Mouse (Mus musculus): Measurements from ENCODE around the gene Dennd2d. TPM values are rescaled to one million over a fixed set of nuclear protein-coding genes. Genes with fewer than 3 reads are reported as not detected.
A peak's percentile ranks its signal among the peaks of the same experiment; 100 is the strongest.

Gene Dennd2d
- 3.8 and 5.4 TPM in 2 replicates for polyA plus RNA-seq (2015; fragmentation: Nextera tagmentation; extraction: Ambion mirVana)

GRCm38 (mm10) chr3:106482281-106483081, at the start of gene Dennd2d:
Dennd2d (plus strand) TSS chr3:106482405.
- WGBS: 1% methylated on average over 39 of the region's 44 CpGs
- H3K27me3 ChIP-seq: peaks cover 19% of the 10 kb centered on the region
- H3K4me2 ChIP-seq: peak within 1 kb of the TSS; percentile 94
- H3K4me1 ChIP-seq: peaks cover 4% of the 10 kb centered on the region; the same call in 1 of the 2 replicates
- H3K9me3 ChIP-seq: no peaks in the 10 kb centered on the region
- ATAC-seq (ENCODE audit: insufficient number of reproducible peaks, insufficient read depth, low FRiP score, low TSS enrichment, low read depth): peak; percentile 63; the same call in 1 of the 2 replicates
- peak within 1 kb of the TSS; percentile 77 for H3K9ac ChIP-seq
- H3K27ac ChIP-seq: no peak within 1 kb of the TSS
- peak within 1 kb of the TSS; percentile 62 for H3K4me3 ChIP-seq
- H3K36me3 ChIP-seq: no peaks in the 10 kb centered on the region

GRCm38 (mm10) chr3:106448571-106448970, 33.6 kb upstream of the Dennd2d start:
- no peak overlapping the region for H3K4me3 ChIP-seq
- no peaks in the 10 kb centered on the region for H3K36me3 ChIP-seq
- ATAC-seq (ENCODE audit: insufficient number of reproducible peaks, insufficient read depth, low FRiP score, low TSS enrichment, low read depth): no peak
- no peak overlapping the region for H3K27ac ChIP-seq
- no peaks in the 10 kb centered on the region for H3K9me3 ChIP-seq
- H3K9ac ChIP-seq: no peak overlapping the region
- H3K27me3 ChIP-seq: no peaks in the 10 kb centered on the region
- H3K4me1 ChIP-seq: no peaks in the 10 kb centered on the region
- no peak overlapping the region for H3K4me2 ChIP-seq

- Histone ChIP-seq H3K4me1 (no peaks in the 10 kb centered on the region), H3K27me3 (no peaks in the 10 kb centered on the region), H3K27ac (no peak overlapping the region), H3K9me3 (no peaks in the 10 kb centered on the region), H3K4me3 (no peak overlapping the region), H3K4me2 (no peak overlapping the region), H3K36me3 (no peaks in the 10 kb centered on the region), H3K9ac (no peak overlapping the region)
- no peak for ATAC-seq (ENCODE audit: insufficient number of reproducible peaks, insufficient read depth, low FRiP score, low TSS enrichment, low read depth)
Observed at GRCm38 (mm10) chr3:106448995-106449394, 33.2 kb upstream of the Dennd2d start.

- Histone ChIP-seq H3K4me2 (no peak overlapping the region), H3K9ac (no peak overlapping the region), H3K27ac (no peak overlapping the region), H3K9me3 (no peaks in the 10 kb centered on the region), H3K4me3 (no peak overlapping the region), H3K27me3 (no peaks in the 10 kb centered on the region), H3K4me1 (no peaks in the 10 kb centered on the region), H3K36me3 (no peaks in the 10 kb centered on the region)
- ATAC-seq (ENCODE audit: insufficient number of reproducible peaks, insufficient read depth, low FRiP score, low TSS enrichment, low read depth): no peak
- WGBS: 79% methylated on average over 4 of the region's 4 CpGs
Observed at GRCm38 (mm10) chr3:106449567-106449966, 32.6 kb upstream of the Dennd2d start.

- H3K36me3 ChIP-seq: no peaks in the 10 kb centered on the region
- 74% methylated on average over 4 of the region's 4 CpGs for WGBS
- no peak overlapping the region for H3K4me2 ChIP-seq
- ATAC-seq (ENCODE audit: insufficient number of reproducible peaks, insufficient read depth, low FRiP score, low TSS enrichment, low read depth): no peak
- no peaks in the 10 kb centered on the region for H3K27me3 ChIP-seq
- no peaks in the 10 kb centered on the region for H3K9me3 ChIP-seq
- H3K27ac ChIP-seq: no peak overlapping the region
- H3K4me1 ChIP-seq: no peaks in the 10 kb centered on the region
- no peak overlapping the region for H3K4me3 ChIP-seq
- no peak overlapping the region for H3K9ac ChIP-seq
Observed at GRCm38 (mm10) chr3:106452616-106453015, 29.6 kb upstream of the Dennd2d start.

GRCm38 (mm10) chr3:106457298-106457869, 24.8 kb upstream of the Dennd2d start:
- no peaks in the 10 kb centered on the region for H3K36me3 ChIP-seq
- no peaks in the 10 kb centered on the region for H3K9me3 ChIP-seq
- H3K27me3 ChIP-seq: no peaks in the 10 kb centered on the region
- WGBS: 79% methylated on average over 2 of the region's 2 CpGs
- H3K4me2 ChIP-seq: no peak overlapping the region
- no peak for ATAC-seq (ENCODE audit: insufficient number of reproducible peaks, insufficient read depth, low FRiP score, low TSS enrichment, low read depth)
- no peak overlapping the region for H3K4me3 ChIP-seq
- H3K4me1 ChIP-seq: no peaks in the 10 kb centered on the region
- no peak overlapping the region for H3K27ac ChIP-seq
- no peak overlapping the region for H3K9ac ChIP-seq

- Histone ChIP-seq H3K4me3 (no peak overlapping the region), H3K9me3 (no peaks in the 10 kb centered on the region), H3K9ac (no peak overlapping the region), H3K27ac (no peak overlapping the region), H3K27me3 (no peaks in the 10 kb centered on the region), H3K4me2 (no peak overlapping the region), H3K4me1 (no peaks in the 10 kb centered on the region), H3K36me3 (no peaks in the 10 kb centered on the region)
- 91% methylated on average over 2 of the region's 2 CpGs for WGBS
- no peak for ATAC-seq (ENCODE audit: insufficient number of reproducible peaks, insufficient read depth, low FRiP score, low TSS enrichment, low read depth)
Observed at GRCm38 (mm10) chr3:106462059-106462470, 20.1 kb upstream of the Dennd2d start.

- Histone ChIP-seq H3K27ac (no peak overlapping the region), H3K4me2 (no peak overlapping the region), H3K9me3 (no peaks in the 10 kb centered on the region), H3K27me3 (no peaks in the 10 kb centered on the region), H3K4me3 (no peak overlapping the region), H3K9ac (no peak overlapping the region), H3K4me1 (no peaks in the 10 kb centered on the region), H3K36me3 (no peaks in the 10 kb centered on the region)
- 57% methylated on average over 3 of the region's 3 CpGs for WGBS
- no peak for ATAC-seq (ENCODE audit: insufficient number of reproducible peaks, insufficient read depth, low FRiP score, low TSS enrichment, low read depth)
Observed at GRCm38 (mm10) chr3:106462493-106462892, 19.7 kb upstream of the Dennd2d start.

GRCm38 (mm10) chr3:106464750-106465149, 17.5 kb upstream of the Dennd2d start:
- ATAC-seq (ENCODE audit: insufficient number of reproducible peaks, insufficient read depth, low FRiP score, low TSS enrichment, low read depth): no peak
- H3K4me1 ChIP-seq: no peaks in the 10 kb centered on the region
- no peaks in the 10 kb centered on the region for H3K9me3 ChIP-seq
- H3K4me3 ChIP-seq: no peak overlapping the region
- no peak overlapping the region for H3K4me2 ChIP-seq
- no peak overlapping the region for H3K9ac ChIP-seq
- WGBS: 81% methylated on average over 1 of the region's 1 CpGs
- no peaks in the 10 kb centered on the region for H3K36me3 ChIP-seq
- no peaks in the 10 kb centered on the region for H3K27me3 ChIP-seq
- H3K27ac ChIP-seq: no peak overlapping the region

- no peak for ATAC-seq (ENCODE audit: insufficient number of reproducible peaks, insufficient read depth, low FRiP score, low TSS enrichment, low read depth)
- no peak overlapping the region for H3K9ac ChIP-seq
- H3K4me2 ChIP-seq: no peak overlapping the region
- no peaks in the 10 kb centered on the region for H3K4me1 ChIP-seq
- H3K27ac ChIP-seq: no peak overlapping the region
- H3K4me3 ChIP-seq: no peak overlapping the region
- no peaks in the 10 kb centered on the region for H3K9me3 ChIP-seq
- no peaks in the 10 kb centered on the region for H3K27me3 ChIP-seq
- no peaks in the 10 kb centered on the region for H3K36me3 ChIP-seq
- WGBS: 86% methylated on average over 4 of the region's 4 CpGs
Observed at GRCm38 (mm10) chr3:106474210-106474609, 8.0 kb upstream of the Dennd2d start.

- no peak overlapping the region for H3K4me2 ChIP-seq
- no peaks in the 10 kb centered on the region for H3K4me1 ChIP-seq
- H3K4me3 ChIP-seq: no peak overlapping the region
- no peak overlapping the region for H3K27ac ChIP-seq
- no peaks in the 10 kb centered on the region for H3K9me3 ChIP-seq
- peaks cover 7% of the 10 kb centered on the region for H3K27me3 ChIP-seq
- no peak overlapping the region for H3K9ac ChIP-seq
- no peak for ATAC-seq (ENCODE audit: insufficient number of reproducible peaks, insufficient read depth, low FRiP score, low TSS enrichment, low read depth)
- no peaks in the 10 kb centered on the region for H3K36me3 ChIP-seq
- WGBS: 90% methylated on average over 1 of the region's 1 CpGs
Observed at GRCm38 (mm10) chr3:106476863-106477262, 5.3 kb upstream of the Dennd2d start.

GRCm38 (mm10) chr3:106483297-106483696, 1.1 kb downstream of the Dennd2d start:
- Histone ChIP-seq H3K27me3 (peaks cover 19% of the 10 kb centered on the region), H3K4me2 (peak overlapping the region; percentile 94), H3K27ac (no peak overlapping the region), H3K4me3 (no peak overlapping the region), H3K9ac (no peak overlapping the region), H3K4me1 (peaks cover 4% of the 10 kb centered on the region; the same call in 1 of the 2 replicates), H3K9me3 (no peaks in the 10 kb centered on the region), H3K36me3 (no peaks in the 10 kb centered on the region)
- ATAC-seq (ENCODE audit: insufficient number of reproducible peaks, insufficient read depth, low FRiP score, low TSS enrichment, low read depth): no peak
- WGBS: 54% methylated on average over 7 of the region's 7 CpGs

All from embryonic facial prominence, embryonic 13.5 days (tissue).